Mouse (Mus musculus): ENCODE data around the gene Tubgcp2.

Tubgcp2 gene

GRCm38 (mm10) chr7:139980778-139981177, 55.7 kb downstream of the Tubgcp2 start:
- 71% methylated on average over 3 of the region's 3 CpGs for WGBS

- WGBS: 28% methylated on average over 13 of the region's 13 CpGs
Observed at GRCm38 (mm10) chr7:139979011-139979719, 57.3 kb downstream of the Tubgcp2 start.

DNA sequence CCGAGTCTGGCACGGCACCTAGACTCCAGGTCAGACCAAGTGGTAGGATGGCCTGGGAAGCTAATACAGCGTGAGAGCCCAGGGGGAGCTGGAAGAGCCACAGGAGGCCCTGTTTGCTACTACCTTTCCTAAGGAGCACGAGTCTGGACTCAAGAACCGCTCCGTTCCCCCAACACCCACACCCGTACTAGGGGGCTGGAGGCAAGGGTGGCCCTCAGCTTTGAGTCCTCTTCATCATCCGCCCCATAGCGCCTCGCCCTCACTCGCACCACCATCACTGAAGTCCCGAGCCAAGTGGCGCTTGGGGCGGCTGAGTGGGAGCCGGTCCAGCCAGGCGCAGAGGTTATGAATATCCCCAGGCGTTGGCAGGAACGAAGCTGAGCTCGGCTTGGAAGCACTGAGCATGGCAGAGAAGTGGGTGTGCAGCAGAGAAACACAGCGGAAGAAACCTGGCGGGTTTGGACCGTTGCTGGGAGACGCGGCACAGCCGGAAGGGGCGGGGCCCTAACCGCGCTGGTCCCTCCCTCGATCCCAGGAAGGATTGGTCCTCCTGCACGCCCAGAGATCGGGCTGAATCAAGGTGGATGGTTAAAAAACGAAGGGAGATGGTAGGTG, 58.1 kb downstream of the Tubgcp2 start, which contains the start of gene 6430531B16Rik:
Gene 6430531B16Rik, minus strand, starts transcription at position 478 of the 615 bp plus-strand sequence.
- WGBS: 4% methylated on average over 32 of the region's 32 CpGs

- 72% methylated on average over 5 of the region's 5 CpGs for WGBS
Observed at GRCm38 (mm10) chr7:139975471-139975870, 61.0 kb downstream of the Tubgcp2 start.

DNA sequence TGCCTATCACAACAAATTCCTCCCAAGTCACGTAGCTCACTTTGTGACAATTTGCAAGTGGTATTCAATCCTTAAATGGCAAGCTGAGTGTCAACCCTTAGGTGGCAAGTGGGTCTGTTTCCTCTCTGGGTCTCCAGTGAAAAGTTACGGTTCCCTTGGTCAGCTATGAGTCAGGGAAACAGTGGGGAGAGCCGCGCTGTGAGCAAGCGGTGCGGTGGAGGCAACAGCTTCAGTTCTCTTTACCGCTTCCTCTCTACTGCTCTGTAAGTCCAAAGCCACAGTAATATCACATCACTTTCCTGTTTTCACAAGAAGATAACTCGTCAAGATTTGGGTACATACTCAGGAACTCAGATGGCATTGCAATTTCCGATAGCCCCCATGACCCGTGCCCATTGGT, 62.2 kb downstream of the Tubgcp2 start:
- 87% methylated on average over 10 of the region's 10 CpGs for WGBS

DNA sequence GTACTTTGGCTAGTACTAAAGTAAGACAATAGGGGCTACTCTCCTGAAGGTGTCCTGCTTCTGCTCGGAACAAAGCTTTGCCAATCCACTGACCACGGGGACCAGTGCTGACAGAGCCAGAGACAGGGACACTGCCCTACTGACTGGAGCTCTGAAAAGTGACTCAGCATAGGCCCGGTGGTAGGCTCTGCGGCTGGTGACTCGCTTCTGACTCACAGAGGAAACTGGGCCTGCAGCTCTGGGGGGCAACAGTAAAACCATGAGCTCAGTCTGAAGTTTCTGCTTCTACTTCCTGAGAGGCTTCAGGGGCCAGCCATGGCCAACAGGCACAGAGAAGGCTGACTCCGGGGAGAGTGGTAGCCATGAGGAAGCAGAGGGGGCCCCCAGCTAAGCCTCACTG, 65.0 kb downstream of the Tubgcp2 start:
- WGBS: 44% methylated on average over 6 of the region's 6 CpGs

- WGBS: 68% methylated on average over 5 of the region's 5 CpGs
Observed at GRCm38 (mm10) chr7:139970979-139971378, 65.5 kb downstream of the Tubgcp2 start.

GRCm38 (mm10) chr7:139970216-139970919, 66.1 kb downstream of the Tubgcp2 start:
- WGBS: 91% methylated on average over 10 of the region's 10 CpGs

DNA sequence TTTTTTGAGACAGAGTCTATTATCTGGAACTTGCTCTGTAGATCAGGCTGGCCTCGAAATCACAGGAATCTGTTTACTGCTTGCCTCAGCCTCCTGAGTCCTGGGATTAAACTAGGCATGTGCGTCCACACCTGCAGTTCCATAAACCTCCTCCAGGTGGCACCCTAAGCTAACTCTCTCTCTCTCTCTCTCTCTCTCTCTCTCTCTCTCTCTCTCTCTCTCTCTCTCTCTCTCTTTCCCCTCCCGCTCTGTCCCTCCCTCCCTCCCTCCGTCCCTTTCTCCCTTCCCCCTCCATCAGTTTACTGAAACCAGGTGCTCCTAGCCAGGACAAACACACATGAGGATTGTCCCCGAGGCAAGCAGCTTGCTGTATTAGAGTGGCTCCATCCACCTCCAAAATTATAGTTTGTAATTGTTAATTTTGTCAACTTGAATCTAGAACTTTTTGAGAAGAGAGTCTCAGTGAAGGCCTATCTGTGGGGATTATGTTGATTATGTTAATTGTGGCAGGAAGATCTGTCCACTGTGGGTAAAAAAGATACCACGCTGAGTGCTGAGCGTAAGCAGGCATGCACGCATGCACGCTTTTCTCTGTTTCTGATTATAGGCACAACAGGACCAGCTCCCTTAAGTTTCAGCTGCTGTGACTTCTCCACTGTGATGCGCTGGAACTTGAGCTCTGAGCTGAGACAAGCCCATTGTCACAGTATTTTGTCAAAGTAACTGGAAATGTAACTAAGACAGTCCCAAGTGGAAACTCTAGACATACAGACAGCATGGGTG, 66.9 kb downstream of the Tubgcp2 start:
- WGBS: 41% methylated on average over 10 of the region's 10 CpGs

- WGBS: 59% methylated on average over 5 of the region's 5 CpGs
Observed at GRCm38 (mm10) chr7:139968428-139968827, 68.0 kb downstream of the Tubgcp2 start.

DNA sequence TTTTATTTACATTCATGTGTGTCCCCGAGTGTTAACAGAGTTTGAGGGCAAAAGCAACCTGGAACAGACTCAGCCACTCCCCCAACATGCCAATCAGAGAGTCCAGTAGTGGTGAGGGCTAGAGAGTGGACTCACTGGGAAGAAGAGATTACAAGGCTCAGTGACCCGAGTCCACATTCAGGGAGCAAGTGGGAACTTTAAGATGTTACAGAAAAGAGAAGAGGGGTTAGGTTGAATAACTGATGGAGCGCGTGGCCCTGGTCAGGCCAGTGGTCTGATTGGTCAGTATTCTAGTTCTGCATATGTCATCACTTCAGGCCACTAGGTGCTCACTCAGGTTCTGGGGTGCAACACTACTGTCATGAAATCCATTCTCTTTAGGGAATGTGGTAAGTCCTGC, 69.3 kb downstream of the Tubgcp2 start:
- WGBS: 41% methylated on average over 4 of the region's 4 CpGs

GRCm38 (mm10) chr7:139963814-139964213, 72.7 kb downstream of the Tubgcp2 start:
- WGBS: 58% methylated on average over 4 of the region's 4 CpGs

DNA sequence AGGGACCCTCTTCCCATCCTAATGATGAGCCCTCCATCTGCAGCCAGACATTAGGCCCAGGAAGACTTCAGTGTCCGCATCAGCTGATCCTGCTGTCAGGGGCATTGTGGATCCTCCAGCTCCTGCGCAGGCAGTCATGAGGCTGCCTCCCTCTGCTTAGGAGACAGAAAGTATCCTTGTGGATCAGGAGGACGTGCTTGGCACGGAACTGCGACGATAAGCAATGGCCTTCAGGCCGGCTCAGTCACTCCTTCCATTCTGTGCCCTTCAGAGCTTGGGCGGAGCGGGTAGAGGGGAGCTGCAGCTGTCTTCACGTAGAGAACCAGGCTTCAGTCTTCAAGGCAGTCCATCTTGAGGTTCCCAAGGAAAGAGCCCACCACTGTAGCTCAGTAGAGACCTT, 75.3 kb downstream of the Tubgcp2 start:
- WGBS: 93% methylated on average over 10 of the region's 10 CpGs

DNA sequence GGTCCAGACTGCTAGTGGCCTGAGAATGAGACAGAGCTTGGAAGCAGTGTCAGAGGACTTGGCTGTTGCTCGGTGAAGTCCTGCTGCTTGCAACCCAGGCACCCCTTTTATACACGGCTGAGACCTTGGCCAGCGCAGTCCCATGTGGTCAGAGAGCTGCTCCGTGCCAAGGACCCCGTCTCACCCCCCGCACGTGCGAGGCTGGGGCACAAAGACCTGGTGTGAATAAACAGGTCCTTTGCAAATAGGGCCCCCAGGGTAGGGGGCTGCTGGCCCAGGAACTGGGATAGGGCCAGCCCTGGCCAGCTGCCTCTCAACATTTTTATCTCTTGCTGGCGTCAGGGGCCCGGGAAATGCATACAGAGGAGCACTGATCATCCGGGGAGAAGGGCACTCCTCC, 78.5 kb downstream of the Tubgcp2 start:
- WGBS: 58% methylated on average over 11 of the region's 11 CpGs

DNA sequence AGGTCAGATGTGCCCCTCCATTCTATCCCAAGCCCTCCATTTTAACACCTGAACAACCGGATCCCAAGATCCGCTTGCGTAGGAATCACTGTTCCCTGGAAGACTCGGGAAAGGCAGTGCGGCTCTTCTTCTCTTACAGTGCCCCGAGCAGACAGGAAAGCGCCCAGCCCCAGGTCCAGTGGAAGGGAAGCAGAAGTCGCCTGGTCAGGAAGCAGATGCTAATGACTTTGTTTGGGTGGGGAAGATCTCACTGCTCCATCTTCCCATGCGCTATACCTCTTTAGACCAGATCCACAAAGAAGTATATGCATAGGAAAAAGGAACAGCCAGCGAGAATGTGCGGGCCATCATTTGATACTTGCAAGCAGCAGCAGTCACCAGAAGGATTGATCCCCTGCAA, 79.0 kb downstream of the Tubgcp2 start:
- WGBS: 80% methylated on average over 11 of the region's 11 CpGs

DNA sequence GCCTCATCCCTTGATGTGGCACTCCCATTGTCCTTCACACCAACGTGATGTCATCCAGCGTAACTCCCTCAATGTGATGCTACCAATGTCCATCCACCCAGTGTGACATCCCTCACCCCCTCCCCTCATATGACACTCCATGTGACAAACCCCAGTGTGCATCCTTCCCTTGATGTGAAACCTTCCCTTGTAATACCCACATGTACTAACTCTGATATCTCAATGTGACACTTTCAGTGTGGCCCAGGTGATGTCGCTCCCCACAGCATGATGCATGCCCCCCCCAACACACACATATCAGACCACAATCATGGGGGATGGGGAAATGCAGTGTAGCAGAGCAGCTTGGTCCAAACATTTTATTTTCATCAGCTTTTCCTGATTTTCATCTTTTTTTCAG, 79.8 kb downstream of the Tubgcp2 start:
- 85% methylated on average over 3 of the region's 3 CpGs for WGBS

DNA sequence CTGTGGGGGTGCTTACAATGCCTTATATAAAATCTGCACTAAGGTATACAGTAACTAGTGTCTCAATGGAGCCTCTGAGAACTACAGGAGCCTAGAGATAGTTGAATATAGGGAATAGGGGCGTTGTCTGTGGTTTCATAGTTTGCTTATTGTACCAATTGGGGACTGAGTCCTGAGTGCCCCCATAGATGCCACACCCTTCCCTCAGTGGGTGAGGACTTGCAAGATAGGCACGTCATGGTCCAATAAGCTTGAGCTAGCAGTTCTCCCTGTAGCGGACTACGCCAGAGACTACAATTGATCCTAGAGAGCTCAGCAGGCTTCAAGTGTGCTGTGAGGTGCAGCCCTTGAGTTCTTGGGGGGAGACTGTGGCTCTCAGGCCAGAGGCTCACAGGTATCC, 81.0 kb downstream of the Tubgcp2 start:
- WGBS: 95% methylated on average over 4 of the region's 4 CpGs

DNA sequence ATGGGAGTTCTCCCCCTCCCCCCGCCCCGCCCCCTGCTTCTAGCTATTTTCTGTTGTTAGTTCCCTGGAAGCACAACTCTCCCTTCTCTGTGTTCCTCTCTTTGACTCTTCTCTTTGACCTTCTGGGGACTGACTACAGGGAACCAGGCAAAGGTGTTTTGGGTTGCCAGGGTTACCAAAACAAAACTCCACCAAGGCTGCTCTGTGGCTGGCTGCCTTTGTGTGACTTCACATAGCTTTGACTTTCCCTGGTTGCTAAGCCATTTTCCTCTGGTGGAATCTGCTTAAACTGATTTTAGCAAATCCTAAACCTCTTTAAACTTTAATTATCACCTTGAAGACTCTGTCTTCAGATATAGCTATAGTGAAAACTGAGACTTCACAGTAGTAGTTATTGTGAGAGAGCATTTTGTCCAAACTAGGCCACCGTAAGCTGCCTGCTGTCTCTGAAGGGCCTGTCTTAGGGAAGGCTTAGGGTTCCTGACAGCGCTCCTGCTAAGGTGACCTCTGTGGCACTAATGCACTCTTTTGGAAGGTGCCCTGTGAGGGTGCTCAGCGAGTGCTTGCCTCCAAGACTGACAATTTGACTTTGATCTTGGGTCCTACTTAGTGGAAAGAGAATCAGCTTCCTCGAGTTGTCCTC, 84.4 kb downstream of the Tubgcp2 start:
- WGBS: 89% methylated on average over 6 of the region's 6 CpGs

DNA sequence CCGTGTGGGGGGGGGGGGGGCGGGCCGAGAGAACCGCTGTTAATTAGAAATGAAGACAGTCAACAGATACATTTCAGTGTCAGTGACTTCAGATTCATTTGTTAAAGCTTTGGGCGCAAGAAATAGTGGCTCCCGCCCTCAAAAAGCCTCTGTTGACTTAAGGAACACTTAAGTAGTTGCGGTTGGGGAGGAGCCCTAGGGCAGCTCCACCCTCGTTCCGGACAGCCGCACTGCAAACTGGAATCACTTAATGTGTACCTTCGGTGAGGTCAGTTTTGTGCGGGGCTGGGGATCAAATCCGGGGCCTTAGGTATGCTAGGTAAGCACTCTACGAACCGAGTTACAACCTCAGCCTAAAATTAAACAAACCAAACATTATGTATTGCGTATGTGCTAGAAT, 85.4 kb downstream of the Tubgcp2 start:
- 6% methylated on average over 16 of the region's 16 CpGs for WGBS

DNA sequence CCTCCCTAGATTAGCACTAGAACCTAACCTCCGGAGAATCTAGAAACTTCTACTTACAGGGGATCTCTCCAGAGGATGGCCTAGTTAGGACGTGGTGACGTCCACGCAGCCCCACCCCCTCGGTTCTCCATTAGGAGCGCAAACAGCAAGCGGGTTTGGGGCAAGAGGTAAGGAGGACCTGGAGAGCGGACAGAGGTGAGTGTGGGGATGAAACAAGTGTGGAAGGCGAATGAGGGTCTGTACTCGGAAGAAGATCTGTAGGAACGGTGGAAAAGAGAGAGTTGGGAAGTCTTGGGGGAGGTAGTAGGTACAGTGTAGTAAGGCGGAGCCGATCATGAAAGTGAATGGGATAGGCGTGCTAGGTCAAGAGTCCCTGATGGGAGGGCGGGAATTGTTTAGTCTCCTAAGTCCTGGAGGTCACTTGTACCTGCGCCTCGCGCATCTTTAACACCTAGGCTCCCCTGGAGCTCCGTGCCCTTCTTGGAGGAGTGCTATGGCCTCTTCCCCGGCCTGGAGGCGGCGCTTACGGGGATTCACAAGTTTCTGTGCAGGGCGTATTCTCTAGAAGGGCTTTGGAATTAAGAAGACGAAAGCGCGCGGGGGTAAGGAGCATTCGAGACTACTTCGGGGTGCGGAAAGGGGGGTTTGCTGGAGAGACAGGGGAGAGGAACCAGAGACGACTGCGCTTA, 86.0 kb downstream of the Tubgcp2 start:
- WGBS: 2% methylated on average over 33 of the region's 33 CpGs

DNA sequence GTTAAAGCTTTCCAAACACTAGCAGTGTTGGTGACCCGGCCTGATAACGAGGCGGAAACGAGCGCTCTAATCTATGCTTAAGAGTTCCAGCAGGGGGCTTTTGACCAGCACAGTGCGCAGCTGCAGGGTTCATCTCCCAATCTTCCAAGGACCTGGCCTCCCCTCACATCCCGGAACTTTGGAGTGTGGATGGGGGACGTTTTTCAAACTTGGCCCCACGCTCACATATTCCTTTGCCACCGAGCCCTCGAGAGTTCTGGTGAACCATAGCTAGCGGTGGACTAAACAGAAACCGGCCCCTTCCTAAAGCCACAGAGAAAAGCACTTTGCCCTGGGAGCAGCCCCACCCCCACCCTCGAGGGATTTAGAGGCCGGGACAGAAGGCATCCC, 86.6 kb downstream of the Tubgcp2 start:
- WGBS: 26% methylated on average over 15 of the region's 15 CpGs
